Mouse (Mus musculus): ENCODE measurements around the gene Sulf2. TPM values are rescaled to one million over a fixed set of nuclear protein-coding genes. Genes with fewer than 3 reads are reported as not detected.

Sulf2 gene
- total RNA-seq, 2 experiments from 2014 or later = 50.8 to 108 TPM

DNA sequence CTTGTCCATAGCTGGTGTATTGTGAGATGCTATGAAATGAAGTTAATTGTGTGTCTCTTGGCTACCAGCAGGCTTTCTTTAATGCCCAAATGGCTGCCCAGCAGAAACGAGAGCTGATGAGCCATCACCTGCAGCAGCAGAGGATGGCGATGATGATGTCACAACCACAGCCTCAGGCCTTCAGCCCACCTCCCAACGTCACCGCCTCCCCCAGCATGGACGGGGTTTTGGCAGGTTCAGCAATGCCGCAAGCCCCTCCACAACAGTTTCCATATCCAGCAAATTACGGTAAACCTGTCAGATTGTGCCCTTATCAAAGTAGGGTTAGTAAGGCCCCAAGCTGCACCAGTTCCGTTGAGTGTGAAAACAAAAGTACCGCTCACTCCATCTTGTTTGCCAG lies 87.2 kb downstream of the Sulf2 start:
- DNase-seq (ENCODE audit: low spot score in 2 of 2) = no peak

DNA sequence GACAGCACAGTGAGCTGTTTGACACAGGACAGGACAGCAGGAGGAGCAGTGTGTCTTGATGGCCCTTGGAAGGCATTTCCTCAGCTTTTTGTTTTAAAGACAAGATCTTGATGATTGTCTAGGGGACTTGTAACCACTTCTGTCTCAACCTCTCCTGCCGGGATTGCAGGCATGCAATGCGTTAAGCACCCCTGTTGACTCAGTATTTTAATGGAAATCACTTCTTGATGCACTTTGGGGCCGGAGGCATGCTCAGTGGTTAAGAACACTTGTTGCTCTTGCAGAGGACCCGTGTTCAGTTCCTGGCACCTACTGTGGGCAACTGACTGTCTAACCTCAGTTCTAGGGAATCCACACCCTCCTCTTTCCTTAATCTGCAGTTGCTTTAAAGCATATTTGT lies 89.0 kb downstream of the Sulf2 start:
- DNase-seq (ENCODE audit: low spot score in 2 of 2) = no peak

DNA sequence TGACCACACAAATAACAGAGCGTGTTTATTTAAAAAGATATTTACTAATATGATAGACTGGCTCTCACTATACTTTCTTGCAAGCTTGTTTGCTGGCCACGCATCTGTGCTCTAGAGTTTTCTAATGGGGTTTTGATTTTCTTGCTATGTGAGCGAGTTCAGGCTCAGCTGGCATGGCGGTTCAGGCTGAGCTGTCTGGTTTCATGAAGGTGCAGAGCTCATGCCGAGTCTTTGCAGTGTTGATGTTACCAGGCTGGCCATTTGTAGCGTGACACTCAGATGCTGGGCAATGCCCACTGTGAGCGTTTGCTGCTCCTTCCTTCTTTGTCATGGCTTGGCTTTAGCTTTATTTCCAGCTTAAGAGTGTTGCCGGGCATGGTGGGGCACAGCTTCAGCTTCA lies 93.0 kb downstream of the Sulf2 start:
- no peak for DNase-seq (ENCODE audit: low spot score in 2 of 2)

DNA sequence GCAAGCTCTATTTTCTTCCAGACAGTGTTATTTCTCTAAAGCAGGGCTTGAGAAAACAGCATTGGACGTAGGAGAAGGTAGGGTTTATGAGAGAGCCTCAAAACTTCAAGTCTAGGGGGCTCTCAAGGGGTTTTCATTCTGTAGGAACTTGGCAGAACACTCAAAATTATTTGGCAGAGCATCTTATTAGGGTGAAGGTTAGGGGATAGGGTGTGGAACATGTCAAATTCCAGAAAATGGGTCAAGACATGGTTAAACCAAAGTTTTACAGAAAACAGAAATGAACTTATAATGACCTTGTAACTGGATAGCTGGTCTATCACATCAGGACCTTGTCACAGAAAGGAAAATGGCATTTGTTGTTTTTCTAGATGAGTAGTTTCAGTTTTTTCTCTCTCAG lies 93.5 kb downstream of the Sulf2 start:
- DNase-seq (ENCODE audit: low spot score in 2 of 2) = no peak

DNA sequence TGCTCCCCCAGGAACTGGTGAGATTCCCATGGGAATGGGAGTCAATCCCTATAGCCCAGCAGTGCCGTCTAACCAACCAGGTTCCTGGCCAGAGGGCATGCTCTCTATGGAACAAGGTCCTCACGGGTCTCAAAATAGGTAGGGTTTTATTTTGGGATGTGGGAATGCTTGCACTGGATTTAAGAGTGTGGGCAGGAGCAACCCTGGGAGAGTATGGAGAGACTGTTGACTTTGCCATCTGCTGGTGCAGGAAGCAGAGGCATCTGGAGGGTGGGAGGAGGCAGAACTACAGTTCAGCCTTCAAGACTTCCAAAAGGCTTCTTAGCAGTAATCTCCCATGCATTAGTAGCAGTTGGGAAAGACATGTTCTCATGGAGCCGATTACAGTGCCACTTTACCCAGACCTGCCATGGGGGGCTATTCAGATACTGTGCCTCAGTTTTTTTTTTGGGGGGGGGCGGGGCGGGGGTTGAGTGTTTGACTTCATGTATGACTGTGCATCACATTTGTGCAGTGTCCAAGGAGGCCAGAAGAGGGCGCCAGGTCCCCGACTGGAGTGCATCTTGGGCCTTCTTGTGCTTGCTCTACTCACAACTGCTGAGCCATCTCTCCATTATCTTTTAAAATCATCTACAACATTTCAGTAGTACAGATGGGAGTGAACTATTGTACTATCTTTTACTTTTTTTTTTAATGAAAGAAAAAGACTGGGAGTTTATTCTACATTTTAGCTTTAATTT lies 95.6 kb downstream of the Sulf2 start:
- peak in 1 of 2 experiments; percentile 63 for DNase-seq (ENCODE audit: low spot score in 2 of 2)

DNA sequence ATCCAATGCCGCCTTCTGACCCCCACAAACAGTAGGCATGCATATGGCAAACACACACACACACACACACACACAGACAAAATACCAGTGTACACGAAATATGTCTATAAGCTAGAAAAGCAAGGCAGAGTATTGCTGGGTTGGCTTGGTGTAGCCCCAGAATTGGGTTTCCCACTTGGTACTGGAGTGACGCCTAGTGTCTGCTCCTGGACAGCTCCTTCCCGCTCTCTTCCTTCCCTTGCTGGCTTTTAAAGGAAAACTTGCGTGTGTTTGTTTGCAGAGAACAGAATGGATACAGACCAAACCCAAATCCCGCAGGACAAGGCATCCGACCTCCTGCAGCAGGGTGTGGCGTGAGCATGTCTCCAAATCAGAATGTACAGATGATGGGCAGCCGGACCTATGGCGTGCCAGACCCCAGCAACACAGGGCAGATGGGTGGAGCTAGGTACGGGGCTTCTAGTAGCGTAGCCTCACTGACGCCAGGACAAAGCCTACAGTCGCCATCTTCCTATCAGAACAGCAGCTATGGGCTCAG lies 101.4 kb downstream of the Sulf2 start:
- DNase-seq (ENCODE audit: low spot score in 2 of 2) = no peak

- no peak for DNase-seq (ENCODE audit: low spot score in 2 of 2)
Observed at GRCm38 (mm10) chr2:166051966-166052365, 103.5 kb downstream of the Sulf2 start.

- no peak for DNase-seq (ENCODE audit: low spot score in 2 of 2)
Observed at GRCm38 (mm10) chr2:166051421-166051820, 104.0 kb downstream of the Sulf2 start.

GRCm38 (mm10) chr2:166048852-166049251 lies 106.6 kb downstream of the Sulf2 start:
- DNase-seq (ENCODE audit: low spot score in 2 of 2) = no peak

DNA sequence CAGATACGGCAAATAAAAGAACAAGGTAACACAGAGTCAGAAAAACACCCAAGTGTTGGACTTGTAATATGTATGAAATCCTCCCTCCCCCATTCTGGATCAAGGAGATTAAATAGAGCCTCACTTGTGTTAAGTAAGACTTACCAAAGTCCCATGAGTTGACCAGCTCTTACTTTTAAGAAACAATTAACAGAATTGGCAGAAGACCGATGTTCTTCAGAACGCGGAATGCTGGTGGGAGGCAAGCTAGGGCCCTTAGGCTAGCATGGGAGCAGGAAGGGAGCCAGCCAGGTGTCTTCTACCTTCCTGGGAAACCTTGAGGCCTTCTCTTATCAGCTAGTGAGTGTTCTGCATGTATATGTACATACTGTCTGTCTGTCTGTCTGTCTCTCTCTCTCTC lies 107.5 kb downstream of the Sulf2 start:
- DNase-seq (ENCODE audit: low spot score in 2 of 2) = no peak

DNA sequence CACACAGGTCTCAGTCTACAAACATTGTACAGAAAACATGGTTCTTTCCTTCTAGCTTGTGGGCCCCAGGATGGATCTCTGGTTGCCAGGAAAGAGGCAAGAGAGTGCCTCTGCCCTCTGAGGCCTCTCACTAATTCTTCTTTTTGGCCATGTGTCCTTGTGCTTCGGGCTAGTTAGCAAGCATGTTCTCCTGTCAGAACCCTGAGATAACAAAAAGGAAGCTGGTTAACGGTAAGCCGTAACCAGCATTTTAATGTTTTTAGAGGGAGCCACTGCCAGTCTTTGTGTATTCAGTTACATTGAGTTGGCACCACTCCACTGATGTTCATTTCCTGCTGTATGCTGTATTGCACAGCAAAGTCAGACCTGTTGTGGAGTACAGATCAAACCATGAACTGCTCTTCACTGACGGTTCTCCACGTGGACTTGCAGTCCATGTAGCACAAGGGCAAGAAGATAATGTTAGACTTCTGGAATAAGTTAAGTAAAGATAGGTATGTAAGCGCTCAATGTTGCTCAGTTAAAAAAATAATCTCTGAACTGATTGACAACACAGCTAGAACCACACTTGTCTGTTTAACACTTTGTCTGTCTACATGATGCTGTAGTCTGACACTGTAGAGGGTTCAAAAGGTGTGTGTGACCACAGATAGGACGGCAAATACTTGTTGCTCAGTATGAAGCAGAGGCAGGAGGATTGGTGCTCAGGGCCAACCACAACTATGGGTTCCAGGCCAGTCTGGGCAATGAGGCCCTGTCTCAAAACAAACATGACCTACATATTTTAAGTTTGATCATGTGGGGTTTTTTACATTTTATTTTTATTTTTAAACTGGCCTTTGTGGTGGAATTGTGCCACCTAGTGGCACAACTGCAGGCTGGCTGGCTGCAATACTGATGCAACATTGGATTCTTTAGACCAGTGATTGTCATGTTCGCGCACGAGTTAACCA lies 109.6 kb downstream of the Sulf2 start:
- no peak for DNase-seq (ENCODE audit: low spot score in 2 of 2)

- DNase-seq (ENCODE audit: low spot score in 2 of 2) = no peak
Observed at GRCm38 (mm10) chr2:166045006-166045405, 110.5 kb downstream of the Sulf2 start.

- no peak for DNase-seq (ENCODE audit: low spot score in 2 of 2)
Observed at GRCm38 (mm10) chr2:166042542-166042941, 112.9 kb downstream of the Sulf2 start.

- DNase-seq (ENCODE audit: low spot score in 2 of 2) = no peak
Observed at GRCm38 (mm10) chr2:166039681-166040080, 115.8 kb downstream of the Sulf2 start.

DNA sequence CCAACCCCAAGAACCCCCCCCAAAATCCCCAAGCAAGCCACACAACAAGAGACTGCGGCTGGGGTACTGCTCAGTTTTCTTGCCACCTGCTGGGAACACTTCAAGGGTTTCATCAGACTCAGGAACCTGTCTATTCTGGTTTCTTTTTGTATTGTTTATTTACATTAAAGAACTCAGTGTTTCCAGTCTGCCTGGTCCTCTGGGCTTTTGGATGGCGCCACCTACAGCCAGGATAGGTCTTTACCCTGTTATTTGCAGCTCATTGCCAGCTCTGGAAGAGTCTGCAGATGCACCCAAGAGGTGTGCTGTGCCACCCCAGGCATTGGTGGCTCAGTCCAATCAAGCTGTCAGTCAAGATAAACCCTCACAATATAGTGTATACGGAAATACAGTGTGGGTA lies 119.7 kb downstream of the Sulf2 start:
- DNase-seq (ENCODE audit: low spot score in 2 of 2) = peak; percentile 48 to 69

DNA sequence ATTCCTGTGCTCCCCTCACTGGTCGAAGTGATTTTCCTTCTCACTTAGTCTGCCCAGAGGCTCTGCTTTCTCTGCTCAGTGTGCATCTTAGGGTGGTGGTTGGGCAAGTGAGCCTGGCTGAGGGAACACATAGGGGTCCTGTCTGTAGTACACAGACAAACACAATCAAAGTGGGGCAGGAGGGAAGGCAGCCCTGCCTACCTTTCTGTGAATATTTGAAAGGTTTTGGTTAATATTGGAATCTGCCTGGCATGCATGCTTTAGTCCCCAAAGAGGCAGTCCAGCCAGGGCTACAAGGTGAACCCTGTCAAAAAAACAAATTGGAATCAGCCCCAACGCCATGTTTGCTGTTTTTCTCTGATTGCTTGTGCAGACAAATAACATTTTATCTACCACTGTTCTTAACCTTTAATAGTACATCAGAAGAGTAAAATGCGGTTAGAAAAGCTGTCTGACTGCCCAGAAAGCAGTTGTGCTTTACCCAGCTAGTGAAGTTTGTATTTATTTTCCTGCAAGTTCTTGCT lies 120.4 kb downstream of the Sulf2 start:
- DNase-seq (ENCODE audit: low spot score in 2 of 2) = no peak

- DNase-seq (ENCODE audit: low spot score in 2 of 2) = no peak
Observed at GRCm38 (mm10) chr2:166032628-166033027, 122.8 kb downstream of the Sulf2 start.

GRCm38 (mm10) chr2:166031120-166031929 lies 124.1 kb downstream of the Sulf2 start:
- DNase-seq (ENCODE audit: low spot score in 2 of 2) = peak; percentile 20 to 28

- DNase-seq (ENCODE audit: low spot score in 2 of 2) = no peak
Observed at GRCm38 (mm10) chr2:166030256-166030995, 125.0 kb downstream of the Sulf2 start.

DNA sequence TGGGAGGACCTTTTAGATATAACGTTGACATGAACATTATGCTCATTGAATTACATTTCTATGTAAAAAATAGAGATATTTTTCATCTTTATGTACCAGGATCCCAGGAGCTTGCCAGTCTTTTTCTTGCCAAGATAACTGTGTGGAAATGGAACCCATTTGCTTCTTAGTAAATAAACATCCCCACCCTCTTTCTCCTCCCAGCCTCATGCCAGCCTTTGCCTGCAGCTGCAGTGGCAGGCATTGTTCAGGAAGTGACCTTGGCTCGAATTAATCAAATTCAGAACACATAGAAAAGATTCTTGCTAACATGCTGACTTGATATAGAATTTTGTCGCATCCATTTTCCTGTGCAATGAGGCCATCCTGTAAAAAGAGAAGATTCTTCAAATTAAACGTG lies 126.2 kb downstream of the Sulf2 start:
- no peak for DNase-seq (ENCODE audit: low spot score in 2 of 2)
